Mouse (Mus musculus) hindbrain, embryonic 12.5 days (tissue): ENCODE measurements around the gene Arhgap28. TPM values are rescaled to one million over a fixed set of nuclear protein-coding genes. Genes with fewer than 3 reads are reported as not detected.

Source experiments
- ATAC-seq: fragments of 200-750 bp; cut with Nextera tagmentation; 2 replicates; pipeline ENCODE4 v1.8.0; 2017; ENCODE audit warnings: moderate TSS enrichment; ENCODE audit not compliant: low FRiP score
- H3K27ac ChIP-seq: fragments of 300-500 bp; sonication (generic); 2 replicates; pipeline ENCODE4 v1.5.1; 2016; ENCODE audit warnings: mild to moderate bottlenecking
- H3K27me3 ChIP-seq: fragments of 300-500 bp; sonication (generic); 2 replicates; pipeline ENCODE4 v1.6.1; 2016; ENCODE audit warnings: mild to moderate bottlenecking
- H3K36me3 ChIP-seq: fragments of 300-500 bp; sonication (generic); 2 replicates; pipeline ENCODE4 v1.6.1; 2016; ENCODE audit warnings: mild to moderate bottlenecking
- H3K4me1 ChIP-seq: fragments of 300-500 bp; sonication (generic); 2 replicates; pipeline ENCODE4 v1.6.1; 2016
- H3K4me2 ChIP-seq: fragments of 300-500 bp; sonication (generic); replicated peaks from 2 replicates; pipeline ENCODE4 v1.6.1; 2016; ENCODE audit warnings: mild to moderate bottlenecking
- H3K4me3 ChIP-seq: fragments of 300-500 bp; sonication (generic); 2 replicates; pipeline ENCODE4 v1.5.1; 2016; ENCODE audit warnings: mild to moderate bottlenecking
- H3K9ac ChIP-seq: fragments of 300-500 bp; sonication (generic); 2 replicates; pipeline ENCODE4 v1.6.1; 2016; ENCODE audit warnings: mild to moderate bottlenecking, moderate library complexity
- H3K9me3 ChIP-seq: fragments of 300-500 bp; sonication (generic); replicated peaks from 2 replicates; pipeline ENCODE4 v1.6.1; 2016; ENCODE audit warnings: mild to moderate bottlenecking
- WGBS: fragments of 180-500 bp; shearing (Covaris S2); methylation state at CpG from one replicate; pipeline ENCODE4 v1.1.7; 2016; 5-methylcytosine and 5-hydroxymethylcytosine counted together
- polyA plus RNA-seq: library from polyadenylated mRNA; unstranded; fragments of >200 nt; fragmentation: Nextera tagmentation; extraction: Ambion mirVana; gene quantifications from 2 replicates; pipeline ENCODE4 v1.2.1, GENCODE M21; 2016

The Arhgap28 gene
- polyA plus RNA-seq, 1 experiment from 2014 or later, result 40.9 TPM

GRCm38 (mm10) chr17:67919959-67920358 lies 84.0 kb downstream of the Arhgap28 start:
- no peaks in the 10 kb centered on the region for H3K27me3 ChIP-seq
- H3K27ac ChIP-seq, result no peak overlapping the region
- no peaks in the 10 kb centered on the region for H3K36me3 ChIP-seq
- H3K4me2 ChIP-seq, result no peak overlapping the region
- no peak for ATAC-seq
- no peaks in the 10 kb centered on the region for H3K4me1 ChIP-seq
- H3K9ac ChIP-seq, result no peak overlapping the region
- H3K4me3 ChIP-seq, result no peak overlapping the region
- no peaks in the 10 kb centered on the region for H3K9me3 ChIP-seq
- WGBS, result 72% methylated on average over 7 of the region's 7 CpGs

DNA sequence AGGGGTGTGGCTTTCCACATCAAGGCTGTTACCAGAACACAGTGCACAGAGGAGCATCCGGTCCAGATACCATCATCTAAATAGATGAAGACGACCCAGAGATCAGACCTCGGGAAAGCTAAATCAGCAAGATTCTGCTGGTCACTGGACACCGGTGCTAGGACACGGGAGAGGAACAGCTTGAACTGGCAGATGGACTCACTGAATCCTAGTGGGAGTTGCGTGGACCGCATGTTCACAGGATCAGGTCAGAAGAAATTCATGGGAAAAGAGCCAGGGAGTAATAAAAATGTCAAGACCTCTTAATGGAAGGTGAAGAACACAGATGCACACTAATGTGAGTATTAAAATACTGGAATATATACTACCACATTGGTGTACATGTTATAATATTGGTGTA lies 85.7 kb downstream of the Arhgap28 start:
- 95% methylated on average over 7 of the region's 7 CpGs for WGBS
- no peaks in the 10 kb centered on the region for H3K36me3 ChIP-seq
- H3K9ac ChIP-seq, result no peak overlapping the region
- H3K4me2 ChIP-seq, result no peak overlapping the region
- no peaks in the 10 kb centered on the region for H3K4me1 ChIP-seq
- no peak overlapping the region for H3K4me3 ChIP-seq
- H3K27me3 ChIP-seq, result no peaks in the 10 kb centered on the region
- no peak overlapping the region for H3K27ac ChIP-seq
- no peaks in the 10 kb centered on the region for H3K9me3 ChIP-seq
- no peak for ATAC-seq

- Histone ChIP-seq H3K27me3 (no peaks in the 10 kb centered on the region), H3K4me1 (no peaks in the 10 kb centered on the region), H3K27ac (no peak overlapping the region), H3K9ac (no peak overlapping the region), H3K4me3 (no peak overlapping the region), H3K36me3 (no peaks in the 10 kb centered on the region), H3K4me2 (no peak overlapping the region), H3K9me3 (no peaks in the 10 kb centered on the region)
- 58% methylated on average over 2 of the region's 2 CpGs for WGBS
- ATAC-seq, result no peak
These were observed 87.0 kb downstream of the Arhgap28 start for GRCm38 (mm10) chr17:67916901-67917300.

DNA sequence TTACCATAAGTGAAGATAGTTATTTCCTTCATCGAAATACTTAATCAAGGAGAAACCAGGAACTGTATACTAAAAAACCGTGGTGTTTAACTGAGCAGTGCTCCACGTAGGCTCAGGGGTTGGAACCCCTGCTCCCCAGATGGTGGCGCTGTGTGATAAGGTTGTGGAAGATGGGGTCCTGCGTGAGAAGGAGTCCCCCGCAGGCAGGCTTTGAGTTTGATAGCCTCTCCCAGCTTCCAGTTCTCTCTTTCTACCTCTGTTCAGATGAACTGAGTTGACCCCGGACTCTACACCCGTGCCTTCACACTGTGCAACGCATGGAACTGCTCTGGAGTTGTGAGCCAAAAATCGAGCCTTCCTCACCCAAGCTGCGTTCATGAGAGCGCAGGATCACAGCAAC lies 91.3 kb downstream of the Arhgap28 start:
- H3K9ac ChIP-seq, result no peak overlapping the region
- 57% methylated on average over 12 of the region's 12 CpGs for WGBS
- no peak overlapping the region for H3K4me2 ChIP-seq
- peaks cover 9% of the 10 kb centered on the region for H3K4me1 ChIP-seq
- no peak overlapping the region for H3K4me3 ChIP-seq
- no peak for ATAC-seq
- H3K36me3 ChIP-seq, result no peaks in the 10 kb centered on the region
- H3K9me3 ChIP-seq, result no peaks in the 10 kb centered on the region
- H3K27ac ChIP-seq, result no peak overlapping the region
- no peaks in the 10 kb centered on the region for H3K27me3 ChIP-seq

- ATAC-seq, result no peak
- H3K27ac ChIP-seq, result no peak overlapping the region
- WGBS, result 72% methylated on average over 11 of the region's 11 CpGs
- H3K4me2 ChIP-seq, result no peak overlapping the region
- no peak overlapping the region for H3K4me3 ChIP-seq
- no peaks in the 10 kb centered on the region for H3K36me3 ChIP-seq
- H3K9me3 ChIP-seq, result no peaks in the 10 kb centered on the region
- no peaks in the 10 kb centered on the region for H3K27me3 ChIP-seq
- peaks cover 10% of the 10 kb centered on the region for H3K4me1 ChIP-seq
- no peak overlapping the region for H3K9ac ChIP-seq
These were observed 91.9 kb downstream of the Arhgap28 start for GRCm38 (mm10) chr17:67912051-67912450.

GRCm38 (mm10) chr17:67908537-67908936 lies 95.4 kb downstream of the Arhgap28 start:
- ATAC-seq, result no peak
- Histone ChIP-seq H3K27ac (no peak overlapping the region), H3K36me3 (no peaks in the 10 kb centered on the region)

GRCm38 (mm10) chr17:67908137-67908536 lies 95.8 kb downstream of the Arhgap28 start:
- no peaks in the 10 kb centered on the region for H3K9me3 ChIP-seq
- H3K9ac ChIP-seq, result no peak overlapping the region
- 76% methylated on average over 4 of the region's 4 CpGs for WGBS
- peaks cover 15% of the 10 kb centered on the region for H3K4me1 ChIP-seq
- H3K4me2 ChIP-seq, result no peak overlapping the region
- H3K27me3 ChIP-seq, result no peaks in the 10 kb centered on the region
- H3K27ac ChIP-seq, result no peak overlapping the region
- ATAC-seq, result no peak
- no peak overlapping the region for H3K4me3 ChIP-seq
- H3K36me3 ChIP-seq, result no peaks in the 10 kb centered on the region

More at GRCm38 (mm10) chr17:67908537-67908936, 95.4 kb downstream of the Arhgap28 start:
- H3K9ac ChIP-seq, result no peak overlapping the region
- no peaks in the 10 kb centered on the region for H3K27me3 ChIP-seq
- no peak overlapping the region for H3K4me2 ChIP-seq
- WGBS, result 77% methylated on average over 4 of the region's 4 CpGs
- no peak overlapping the region for H3K4me3 ChIP-seq
- no peaks in the 10 kb centered on the region for H3K9me3 ChIP-seq
- peaks cover 15% of the 10 kb centered on the region for H3K4me1 ChIP-seq

- Histone ChIP-seq H3K27me3 (no peaks in the 10 kb centered on the region), H3K9me3 (no peaks in the 10 kb centered on the region), H3K9ac (no peak overlapping the region), H3K4me2 (no peak overlapping the region), H3K36me3 (no peaks in the 10 kb centered on the region), H3K4me3 (no peak overlapping the region), H3K27ac (no peak overlapping the region), H3K4me1 (peaks cover 15% of the 10 kb centered on the region)
- ATAC-seq, result no peak
- WGBS, result 81% methylated on average over 10 of the region's 10 CpGs
These were observed 96.3 kb downstream of the Arhgap28 start for GRCm38 (mm10) chr17:67907532-67908054.

- H3K4me2 ChIP-seq, result no peak overlapping the region
- no peak overlapping the region for H3K9ac ChIP-seq
- H3K4me1 ChIP-seq, result peaks cover 15% of the 10 kb centered on the region
- H3K27me3 ChIP-seq, result no peaks in the 10 kb centered on the region
- WGBS, result 70% methylated on average over 3 of the region's 3 CpGs
- no peaks in the 10 kb centered on the region for H3K36me3 ChIP-seq
- no peak overlapping the region for H3K4me3 ChIP-seq
- H3K9me3 ChIP-seq, result no peaks in the 10 kb centered on the region
- no peak for ATAC-seq
- no peak overlapping the region for H3K27ac ChIP-seq
These were observed 97.7 kb downstream of the Arhgap28 start for GRCm38 (mm10) chr17:67906236-67906635.

DNA sequence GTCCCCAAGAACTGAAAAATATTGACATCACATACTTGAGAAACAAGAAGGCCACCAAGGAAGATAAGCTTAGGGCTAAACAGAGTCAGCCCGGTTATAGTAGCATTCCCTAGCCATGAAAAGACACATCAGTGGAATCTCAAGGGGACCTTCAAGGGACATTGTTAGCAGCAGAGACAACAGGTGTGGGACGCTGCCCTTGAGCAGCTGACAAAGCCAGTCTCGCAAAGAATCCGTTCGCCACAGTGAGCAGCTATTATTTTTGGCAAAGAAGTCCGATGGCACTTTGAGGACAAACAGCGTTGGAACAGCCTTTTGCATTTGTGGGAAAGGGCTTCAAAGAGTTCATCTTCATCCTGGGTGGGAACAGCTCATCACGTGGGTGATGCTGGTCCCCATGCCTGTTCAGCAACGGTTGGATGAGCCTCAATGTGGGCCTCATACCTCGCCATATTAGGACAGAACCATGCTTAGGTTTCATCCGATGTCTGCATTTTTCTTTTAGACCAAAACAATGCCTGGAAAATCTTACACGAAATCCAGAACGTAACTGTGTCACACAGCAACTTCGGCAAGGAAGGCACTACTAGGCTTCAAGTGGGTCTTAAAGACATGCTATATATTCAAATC lies 99.5 kb downstream of the Arhgap28 start:
- no peak for ATAC-seq

GRCm38 (mm10) chr17:67902847-67903246 lies 101.1 kb downstream of the Arhgap28 start:
- no peaks in the 10 kb centered on the region for H3K9me3 ChIP-seq
- no peak overlapping the region for H3K4me2 ChIP-seq
- H3K9ac ChIP-seq, result no peak overlapping the region
- ATAC-seq, result no peak
- H3K27me3 ChIP-seq, result no peaks in the 10 kb centered on the region
- no peak overlapping the region for H3K4me3 ChIP-seq
- H3K36me3 ChIP-seq, result 0 out of 2 replicates have a peak, but pooled peaks cover 3% of the 10 kb centered on the region
- peaks cover 9% of the 10 kb centered on the region; the same call in 1 of the 2 replicates for H3K4me1 ChIP-seq
- H3K27ac ChIP-seq, result no peak overlapping the region
- WGBS, result 89% methylated on average over 4 of the region's 4 CpGs

More for the DNA sequence above, 99.5 kb downstream of the Arhgap28 start:
- H3K27me3 ChIP-seq, result no peaks in the 10 kb centered on the region
- no peak overlapping the region for H3K4me2 ChIP-seq
- no peaks in the 10 kb centered on the region for H3K36me3 ChIP-seq
- WGBS, result 83% methylated on average over 14 of the region's 14 CpGs
- no peak overlapping the region for H3K9ac ChIP-seq
- H3K9me3 ChIP-seq, result no peaks in the 10 kb centered on the region
- no peak overlapping the region for H3K4me3 ChIP-seq
- H3K27ac ChIP-seq, result no peak overlapping the region
- peaks cover 15% of the 10 kb centered on the region for H3K4me1 ChIP-seq

GRCm38 (mm10) chr17:67901161-67901560 lies 102.8 kb downstream of the Arhgap28 start:
- 0 out of 2 replicates have a peak, but pooled peaks cover 3% of the 10 kb centered on the region for H3K36me3 ChIP-seq
- H3K4me1 ChIP-seq, result no peaks in the 10 kb centered on the region; the same call in 1 of the 2 replicates
- no peaks in the 10 kb centered on the region for H3K9me3 ChIP-seq
- H3K9ac ChIP-seq, result no peak overlapping the region
- 70% methylated on average over 11 of the region's 11 CpGs for WGBS
- no peak overlapping the region for H3K27ac ChIP-seq
- H3K27me3 ChIP-seq, result no peaks in the 10 kb centered on the region
- H3K4me3 ChIP-seq, result no peak overlapping the region
- ATAC-seq, result no peak
- no peak overlapping the region for H3K4me2 ChIP-seq

GRCm38 (mm10) chr17:67899376-67899775 lies 104.5 kb downstream of the Arhgap28 start:
- Histone ChIP-seq H3K4me2 (no peak overlapping the region), H3K27me3 (no peaks in the 10 kb centered on the region), H3K36me3 (peaks cover 9% of the 10 kb centered on the region; the same call in 1 of the 2 replicates), H3K9me3 (no peaks in the 10 kb centered on the region), H3K4me1 (no peaks in the 10 kb centered on the region), H3K27ac (no peak overlapping the region), H3K9ac (no peak overlapping the region), H3K4me3 (no peak overlapping the region)
- WGBS, result 87% methylated on average over 5 of the region's 5 CpGs
- no peak for ATAC-seq
